Mouse (Mus musculus) brain, embryonic 18.5 days (tissue): ENCODE data around the gene Aldh8a1.

ENCODE experiments used
- DNase-seq: peaks from one replicate; pipeline ENCODE4 v3.0.0-alpha.2; 2012; ENCODE audit warnings: low read depth, low spot score

The Aldh8a1 gene

DNA sequence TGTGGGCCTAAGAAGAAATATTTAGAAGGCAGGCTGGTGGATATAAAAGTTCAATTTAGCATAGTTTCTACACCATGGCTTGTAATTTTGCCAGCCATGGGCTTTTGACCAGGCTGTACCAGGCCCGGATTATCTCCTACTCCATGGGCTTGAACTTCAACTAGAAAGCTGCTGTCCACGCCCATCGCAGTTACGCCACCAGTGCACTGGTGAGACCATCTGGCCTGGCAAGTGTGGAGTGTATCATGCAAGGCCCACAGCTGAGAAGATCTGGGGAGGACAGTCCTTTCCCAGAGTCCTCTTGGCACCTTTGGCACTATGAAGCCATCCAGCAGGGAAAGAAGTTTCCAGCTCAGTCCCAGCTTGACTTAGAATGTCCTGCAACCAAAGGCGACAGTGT, 39.1 kb downstream of the Aldh8a1 start:
- DNase-seq, result no peak

DNA sequence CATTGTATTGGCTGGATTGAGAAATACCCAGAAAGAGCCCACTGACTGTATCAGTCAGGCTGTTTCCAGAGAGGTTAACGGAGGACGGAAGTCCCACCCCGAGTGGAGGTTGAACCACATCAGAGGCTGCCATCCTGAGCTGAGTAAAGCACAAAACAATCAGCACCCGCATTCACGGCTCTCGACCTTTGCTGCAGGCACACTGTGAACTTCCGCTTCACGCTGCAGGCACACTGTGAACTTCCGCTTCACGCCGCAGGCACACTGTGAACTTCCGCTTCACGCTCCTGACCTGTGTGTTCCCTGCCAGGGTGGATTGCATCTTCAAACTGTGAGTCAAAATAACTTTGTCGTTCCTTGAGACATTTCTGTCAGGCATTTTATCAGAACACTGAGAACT, 42.1 kb downstream of the Aldh8a1 start:
- DNase-seq, result no peak

DNA sequence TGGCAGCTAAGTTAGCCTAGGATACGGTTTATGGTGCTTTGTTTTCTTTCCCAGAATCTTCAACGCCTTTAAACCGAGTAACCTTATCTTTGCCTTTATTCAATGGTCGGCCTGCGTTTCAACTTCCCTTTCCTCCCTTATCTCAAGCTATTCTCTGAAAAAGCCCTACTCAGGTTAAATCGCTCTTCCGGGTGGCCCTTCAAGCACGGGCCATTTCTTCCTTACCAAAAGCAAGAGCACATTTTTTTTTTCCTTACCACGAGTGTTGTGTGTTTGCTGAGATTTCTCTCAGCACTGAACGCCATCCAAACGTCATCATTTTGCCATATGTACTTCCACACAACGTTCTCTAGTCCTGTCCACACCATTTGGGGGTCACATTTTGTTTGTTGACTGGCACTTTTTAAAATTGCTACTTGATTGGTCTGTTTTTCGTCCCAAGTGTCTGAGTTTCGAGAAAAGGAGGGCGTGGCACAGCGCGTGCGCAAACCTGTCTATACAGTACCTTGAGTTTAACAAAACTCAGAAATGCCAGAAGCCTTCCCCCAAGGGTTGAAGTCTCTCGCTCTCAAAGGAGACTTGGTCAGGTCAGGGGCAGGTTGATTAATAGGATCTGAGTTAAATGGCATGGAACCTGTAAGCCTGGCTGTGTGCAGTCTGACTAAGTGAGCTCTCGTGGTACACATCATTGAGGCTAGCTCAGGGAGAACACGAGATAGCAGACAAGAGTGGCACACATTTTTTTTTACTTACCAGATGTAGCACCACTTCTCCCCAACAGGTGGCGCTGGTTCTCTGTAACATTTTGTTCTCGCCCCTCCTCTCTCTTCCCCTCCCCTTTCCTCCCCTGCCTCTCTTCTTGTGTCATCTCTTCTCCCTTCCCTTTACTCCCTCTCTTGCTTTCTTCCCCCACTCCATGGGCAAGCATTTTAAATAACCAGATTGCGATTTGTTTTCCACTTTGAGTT, 43.6 kb downstream of the Aldh8a1 start:
- no peak for DNase-seq

DNA sequence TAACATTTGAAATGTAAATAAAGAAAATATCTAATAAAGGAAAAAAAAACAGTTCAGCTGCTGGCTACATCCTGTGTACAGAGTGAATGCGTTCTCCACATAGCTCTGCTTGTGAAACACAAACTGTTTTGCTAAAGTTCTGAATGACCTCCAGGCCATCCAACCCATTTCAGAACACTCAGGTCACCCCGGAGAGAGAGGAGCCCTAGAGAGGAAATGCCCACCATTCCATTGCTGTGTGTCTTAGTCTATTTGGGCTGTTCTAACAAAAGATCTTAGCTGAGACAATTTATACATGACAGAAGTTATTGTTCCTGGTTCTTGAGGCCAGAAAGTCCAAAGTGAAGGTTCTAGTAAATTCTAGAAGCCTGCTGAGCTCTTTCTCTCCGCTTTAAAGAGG, 49.4 kb downstream of the Aldh8a1 start:
- DNase-seq, result no peak

DNA sequence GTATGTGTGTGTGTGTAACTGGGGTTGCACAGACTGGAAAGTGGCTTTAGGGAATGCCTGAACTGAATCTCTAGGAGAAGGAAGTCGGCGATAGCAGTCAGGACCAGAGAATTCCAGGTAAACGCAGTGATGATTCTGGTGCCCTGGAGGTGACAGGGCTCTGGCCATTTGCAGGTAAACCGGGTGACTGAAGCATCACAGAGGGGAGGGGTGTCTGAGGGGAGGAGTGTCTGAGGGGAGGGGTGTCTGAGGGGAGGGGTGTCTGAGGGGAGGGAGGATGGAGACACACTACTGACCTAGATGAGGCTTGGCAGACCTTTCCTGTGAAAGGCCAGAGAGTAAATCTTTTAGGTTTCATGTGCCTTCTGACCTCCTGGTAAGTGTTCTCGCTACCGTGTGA, 50.9 kb downstream of the Aldh8a1 start:
- DNase-seq, result no peak

DNA sequence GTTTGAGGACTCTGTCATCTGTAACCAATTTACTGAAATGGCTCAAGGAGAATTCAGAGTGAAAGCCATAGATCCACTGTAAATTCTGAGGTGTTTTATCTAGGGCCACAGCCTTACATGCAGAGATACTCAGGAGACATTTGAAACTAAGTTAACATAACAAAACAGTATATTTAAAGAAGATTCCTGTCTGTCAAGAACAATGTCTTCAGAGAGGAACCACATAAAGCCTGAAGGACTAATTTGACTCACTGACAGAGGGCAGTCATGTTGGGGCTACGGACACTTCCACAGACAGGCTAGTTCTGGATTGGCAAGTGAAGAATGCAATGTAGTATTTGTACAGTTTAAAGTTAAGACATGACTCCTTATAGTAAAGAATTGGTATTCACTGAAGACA, 62.2 kb downstream of the Aldh8a1 start:
- no peak for DNase-seq

DNA sequence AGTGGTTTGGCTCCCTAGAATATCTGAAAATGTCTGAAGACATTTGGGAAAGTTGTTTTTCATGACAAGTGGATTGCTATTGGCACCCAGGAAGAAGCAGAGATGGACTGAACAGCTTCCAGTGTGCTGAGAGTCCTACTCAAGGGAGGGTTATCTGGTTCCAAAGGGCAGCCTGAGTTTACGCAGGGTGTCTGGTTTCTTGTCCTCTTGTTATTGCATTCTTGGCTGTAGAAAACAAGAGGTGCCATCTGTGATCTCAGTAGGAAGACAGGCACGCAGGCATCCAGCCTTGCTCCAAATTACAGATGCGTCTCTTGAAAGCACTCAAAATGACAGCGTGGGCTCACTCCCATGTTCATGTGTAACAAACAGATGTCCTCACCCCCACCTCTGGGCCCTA, 63.9 kb downstream of the Aldh8a1 start:
- DNase-seq, result no peak

DNA sequence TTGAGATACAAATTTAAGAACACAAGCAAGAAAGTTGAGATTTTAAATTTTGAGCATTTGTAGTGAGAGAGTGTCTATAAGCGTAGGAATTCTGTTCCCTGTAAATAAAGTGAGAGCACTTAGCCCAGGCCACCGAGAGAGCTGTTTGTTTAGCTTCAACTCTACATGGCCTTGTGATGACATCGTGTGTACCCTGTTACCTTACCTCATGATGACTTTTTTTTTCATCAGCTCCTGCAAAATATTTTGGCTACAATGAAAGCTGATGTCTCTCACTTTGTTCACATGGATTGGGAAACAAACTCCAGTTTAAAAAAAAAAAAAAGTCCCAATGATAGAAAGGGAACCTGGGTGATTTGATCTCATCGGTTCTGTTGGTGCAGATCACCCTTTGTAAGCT, 64.6 kb downstream of the Aldh8a1 start:
- DNase-seq, result no peak

DNA sequence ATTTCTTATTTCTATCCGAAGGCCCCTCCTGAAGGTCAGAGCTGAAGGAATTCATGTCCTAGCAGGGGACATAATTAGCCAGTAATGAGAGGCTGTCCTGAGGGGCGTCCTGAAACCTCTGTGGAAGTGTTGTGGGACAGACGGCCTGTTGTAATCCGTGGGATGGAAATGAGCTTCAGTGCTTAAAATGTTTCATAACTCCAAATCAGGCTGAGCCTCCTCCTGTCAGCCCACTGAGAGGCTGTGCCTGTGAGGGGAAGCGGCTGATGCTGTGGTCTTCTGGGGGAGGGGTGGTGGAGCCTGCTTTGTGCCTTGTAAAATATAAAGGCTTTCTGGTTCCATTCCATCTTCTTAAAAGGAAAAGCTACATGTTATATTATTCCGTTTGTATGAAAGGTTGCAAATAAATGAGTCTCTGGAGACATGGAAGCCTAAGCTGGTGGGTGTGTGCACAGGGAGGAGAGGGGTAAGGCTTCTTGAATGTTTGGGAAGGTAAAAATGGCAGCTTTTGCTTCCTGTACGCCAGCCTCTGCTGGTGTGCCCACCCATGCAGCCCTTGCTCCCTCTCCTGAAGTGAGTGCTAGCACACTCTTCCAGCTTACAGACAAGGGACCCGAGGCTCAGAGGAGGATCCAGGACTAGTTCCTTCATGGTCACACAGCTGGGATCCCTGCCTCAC, 66.7 kb downstream of the Aldh8a1 start:
- no peak for DNase-seq

DNA sequence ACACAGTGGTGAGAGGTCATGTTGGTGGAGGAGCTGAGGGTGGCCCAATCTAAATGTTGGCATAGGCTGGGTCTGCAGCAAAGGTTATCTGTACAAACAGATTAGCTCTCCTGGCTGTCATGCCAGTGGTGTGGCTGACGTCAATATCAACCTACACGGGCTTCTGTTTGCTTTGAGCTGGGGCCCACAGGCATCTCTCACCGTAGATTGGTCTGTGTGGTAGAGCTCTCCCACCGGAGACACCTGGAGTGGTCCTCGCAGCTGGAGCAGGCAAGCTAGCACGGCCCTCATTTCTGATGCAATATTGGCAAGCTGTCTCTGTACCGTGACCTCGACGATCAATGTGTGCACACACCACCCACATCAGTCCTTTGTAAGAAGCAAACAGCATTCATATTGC, 67.3 kb downstream of the Aldh8a1 start:
- DNase-seq, result no peak
